Mouse (Mus musculus) CH12.LX (cell line): ENCODE data around the gene Dscam.

ENCODE experiments used
- CTCF ChIP-seq, 2 experiments: IDR thresholded peaks in 1 of 2; conservative IDR thresholded peaks in 1 of 2; 2 replicates each; pipeline ENCODE4 v1.5.1; 2011 to 2012; ENCODE audit warnings: low read depth in 2 of 2, low read length in 2 of 2, improper control_type of control experiment in 1 of 2, inconsistent platforms in 1 of 2, mild to moderate bottlenecking in 1 of 2, moderate library complexity in 1 of 2
- E2F4 ChIP-seq: IDR thresholded peaks from 2 replicates; pipeline ENCODE4 v1.6.1; 2011; ENCODE audit warnings: low read depth, low read length, improper control_type of control experiment; ENCODE audit not compliant: insufficient replicate concordance
- ELF1 ChIP-seq: IDR thresholded peaks from 2 replicates; pipeline ENCODE4 v1.6.1; 2014; ENCODE audit warnings: low read depth, mild to moderate bottlenecking, inconsistent platforms, low read length, improper control_type of control experiment
- EP300 ChIP-seq: IDR thresholded peaks from 2 replicates; pipeline ENCODE4 v1.6.1; 2011; ENCODE audit warnings: low read length, improper control_type of control experiment
- ETS1 ChIP-seq: conservative IDR thresholded peaks from 2 replicates; pipeline ENCODE4 v1.6.1; 2012; ENCODE audit warnings: low read depth, mild to moderate bottlenecking, inconsistent platforms, low read length, improper control_type of control experiment, moderate library complexity
- HCFC1 ChIP-seq: IDR thresholded peaks from 2 replicates; pipeline ENCODE4 v1.6.1; 2012; ENCODE audit warnings: low read depth, mild to moderate bottlenecking, inconsistent platforms, low read length, improper control_type of control experiment
- POLR2A ChIP-seq: IDR thresholded peaks from 2 replicates; pipeline ENCODE4 v1.6.1; 2011; ENCODE audit warnings: low read depth, mild to moderate bottlenecking, improper control_type of control experiment, low read length
- SIN3A ChIP-seq: IDR thresholded peaks from 2 replicates; pipeline ENCODE4 v1.6.1; 2012; ENCODE audit warnings: low read length, improper control_type of control experiment, inconsistent platforms
- SMC3 ChIP-seq: IDR thresholded peaks from 2 replicates; pipeline ENCODE4 v1.6.1; 2011; ENCODE audit warnings: low read depth, low read length, improper control_type of control experiment
- TBP ChIP-seq: conservative IDR thresholded peaks from 2 replicates; pipeline ENCODE4 v1.6.1; 2011; ENCODE audit warnings: low read depth, low read length, improper control_type of control experiment

GRCm38 (mm10) chr16:96724591-96724990, 446.0 kb downstream of the Dscam start:
- no peak for TF ChIP-seq HCFC1
- TF ChIP-seq CTCF (conservative IDR thresholded peaks at IDR 0.05 in 1 of 2, IDR thresholded peaks at IDR 0.05 in 1 of 2; ENCODE audit: low read depth in 2 of 2, low read length in 2 of 2) = no peak
- TF ChIP-seq EP300 = no peak
- TF ChIP-seq POLR2A = no peak
- no peak for TF ChIP-seq SIN3A
- TF ChIP-seq ETS1 = no peak
- TF ChIP-seq SMC3 = no peak
- no peak for TF ChIP-seq TBP
- no peak for TF ChIP-seq ELF1
- no peak for TF ChIP-seq E2F4
